Mouse (Mus musculus) right cerebral cortex, postnatal 10 days (tissue): Measurements from ENCODE around the gene Mta2.
A peak's percentile ranks its signal among the peaks of the same experiment; 100 is the strongest.

Experiments
- DNase-seq, 2 experiments: peaks; one replicate each; pipeline ENCODE4 v3.0.0; 2021; ENCODE audit warnings: low spot score in 2 of 2

Gene Mta2

GRCm38 (mm10) chr19:8929224-8930088 is 12.2 kb upstream of the Mta2 start, which contains the start of the genes Rom1 and Eml3:
Gene Rom1, minus strand, starts transcription at chr19:8929356.
Gene Eml3, plus strand, starts transcription at chr19:8929552.
- peak; percentile 73 to 75 for DNase-seq

DNA sequence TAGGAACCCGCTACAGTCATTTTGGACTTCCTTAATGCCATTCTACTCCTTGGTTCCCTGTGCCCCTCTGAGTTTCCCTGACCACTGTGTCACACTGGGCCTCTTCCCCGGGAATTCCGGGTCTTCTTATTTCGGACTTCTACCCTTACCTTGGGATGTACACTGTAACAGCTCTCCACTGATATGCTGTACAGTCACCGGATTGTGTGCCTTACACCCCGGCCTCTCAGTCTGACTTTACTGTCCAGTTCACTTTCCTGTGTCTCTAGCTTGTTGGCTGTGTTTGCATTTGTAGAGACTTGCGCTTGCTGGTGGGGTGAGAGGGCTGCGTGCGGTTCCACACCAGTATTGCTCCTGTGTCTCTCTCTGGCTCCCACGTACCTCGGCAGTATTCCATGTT is 11.6 kb upstream of the Mta2 start:
- DNase-seq: no peak

- DNase-seq: no peak
Measured at GRCm38 (mm10) chr19:8930771-8931170, 10.9 kb upstream of the Mta2 start.

DNA sequence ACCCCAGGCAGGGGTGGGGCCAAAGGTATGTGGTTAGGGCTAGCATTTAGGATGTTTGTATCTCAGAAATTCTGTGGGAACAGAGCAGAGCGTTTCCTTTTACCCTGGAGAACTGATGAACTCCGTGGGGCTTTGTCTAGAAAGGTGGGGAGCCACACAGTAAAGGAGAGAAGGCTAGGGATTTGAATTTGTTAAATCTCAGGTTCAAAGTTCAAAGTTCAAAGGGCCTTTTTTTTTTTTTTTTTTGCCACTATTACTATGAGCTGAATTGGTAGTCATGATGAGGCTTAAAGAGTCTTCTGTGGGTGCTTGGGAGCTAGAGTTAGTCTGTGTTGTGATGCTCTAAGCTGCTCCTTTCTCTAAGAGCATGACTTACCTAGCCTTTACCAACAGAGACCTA is 4.9 kb upstream of the Mta2 start:
- no peak for DNase-seq

DNA sequence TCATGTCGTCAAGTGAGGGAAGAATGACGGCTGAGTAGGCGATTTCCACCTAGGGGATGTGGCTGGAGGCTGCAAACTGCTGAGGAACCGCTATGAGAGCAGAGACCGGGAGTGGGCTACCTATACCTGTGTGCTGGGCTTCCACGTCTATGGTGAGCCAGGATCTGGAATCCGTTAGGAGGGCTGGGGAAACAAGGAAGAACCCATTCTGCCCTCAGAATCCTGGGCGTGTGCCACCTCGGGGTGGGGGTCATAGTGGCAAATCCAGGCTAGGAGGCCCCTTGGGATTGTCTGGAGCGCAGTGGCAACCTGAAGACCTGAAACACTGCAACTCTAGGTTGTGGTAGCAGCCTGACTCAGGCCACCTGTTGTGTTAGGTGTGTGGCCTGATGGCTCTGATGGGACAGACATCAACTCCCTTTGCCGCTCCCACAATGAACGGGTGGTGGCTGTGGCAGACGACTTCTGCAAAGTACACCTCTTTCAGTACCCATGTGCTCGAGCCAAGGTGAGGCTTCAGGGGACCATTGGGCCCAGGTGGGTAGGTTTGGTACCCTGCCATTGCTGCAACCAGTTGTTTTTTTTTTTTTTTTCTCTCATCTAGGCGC is 1.0 kb upstream of the Mta2 start:
- peak in 1 of 2 experiments; percentile 29 for DNase-seq

DNA sequence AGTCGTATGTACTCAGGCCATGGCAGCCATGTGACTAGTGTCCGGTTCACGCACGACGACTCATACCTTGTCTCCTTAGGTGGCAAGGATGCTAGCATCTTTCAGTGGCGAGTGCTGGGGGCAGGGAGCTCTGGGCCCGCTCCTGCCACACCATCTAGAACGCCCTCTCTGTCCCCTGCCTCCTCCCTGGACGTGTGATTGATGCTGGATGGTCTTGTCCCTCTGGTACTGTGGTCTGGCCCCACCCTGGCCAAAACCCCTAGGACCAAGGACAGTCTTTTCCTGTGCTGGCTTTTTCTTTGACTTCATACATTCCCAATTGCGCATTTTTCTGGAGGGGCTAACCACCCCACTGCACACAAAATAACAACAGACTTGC is 550 bp upstream of the Mta2 start:
- DNase-seq: no peak

GRCm38 (mm10) chr19:8942276-8942964 is 745 bp downstream of the Mta2 start:
- peak; percentile 69 to 71 for DNase-seq

DNA sequence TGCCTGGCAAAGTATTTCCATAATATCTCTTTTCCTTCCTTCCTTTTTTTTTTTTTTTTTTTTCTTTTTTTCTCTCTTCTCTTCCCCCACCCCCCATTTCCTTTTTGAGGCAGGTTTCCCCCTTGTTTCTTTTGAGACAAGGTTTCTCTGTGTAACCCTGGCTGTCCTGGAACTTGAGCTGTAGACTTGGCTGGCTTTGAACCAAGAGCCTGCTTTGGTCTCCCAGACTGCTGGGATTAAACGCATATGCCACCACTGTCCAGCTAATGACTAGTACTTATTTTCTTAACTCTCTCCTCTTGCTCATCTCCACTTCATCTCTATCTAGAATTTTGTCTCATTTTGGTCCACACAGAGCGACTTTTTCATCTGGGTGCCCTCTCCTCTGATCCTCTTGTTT is 1.4 kb downstream of the Mta2 start:
- DNase-seq: no peak

GRCm38 (mm10) chr19:8944062-8944461 is 2.4 kb downstream of the Mta2 start:
- no peak for DNase-seq

GRCm38 (mm10) chr19:8944750-8945149 is 3.1 kb downstream of the Mta2 start:
- DNase-seq: peak in 1 of 2 experiments; percentile 61

DNA sequence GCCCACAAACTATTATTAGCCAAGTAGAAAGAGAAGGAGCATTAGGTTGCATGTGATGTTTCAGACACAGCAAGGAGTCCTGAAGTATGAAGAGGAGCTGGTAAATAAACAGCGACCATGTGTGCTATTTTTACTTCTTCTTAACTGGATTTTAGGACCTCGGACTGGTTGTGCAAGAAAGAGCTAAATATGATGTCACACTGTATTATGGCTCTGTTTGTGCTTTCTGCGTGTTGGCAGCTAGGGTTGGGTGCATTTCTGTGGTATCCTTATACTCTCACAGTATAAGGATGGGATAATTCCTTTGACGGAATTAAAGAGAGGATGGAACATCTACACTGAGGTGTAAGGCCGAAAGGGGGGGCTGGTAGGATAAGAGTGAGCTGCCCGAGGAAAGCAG is 3.6 kb downstream of the Mta2 start:
- no peak for DNase-seq

DNA sequence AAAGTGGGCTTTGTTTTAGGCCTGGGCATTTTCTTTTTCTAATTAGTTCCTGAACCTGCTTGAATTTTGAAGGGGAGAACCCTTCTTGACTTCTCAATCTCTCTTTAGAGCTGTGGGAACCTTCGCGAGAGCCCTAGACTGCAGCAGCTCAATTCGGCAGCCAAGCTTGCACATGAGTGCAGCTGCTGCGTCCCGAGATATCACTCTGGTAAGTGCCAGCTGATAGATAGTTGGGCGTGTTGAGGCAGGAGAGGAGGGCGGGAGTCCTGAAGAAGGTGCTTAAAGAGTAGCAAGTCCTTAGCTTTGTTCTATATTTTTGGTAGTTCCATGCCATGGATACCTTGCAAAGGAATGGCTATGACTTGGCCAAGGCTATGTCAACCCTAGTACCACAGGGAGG is 5.3 kb downstream of the Mta2 start:
- DNase-seq: no peak

- no peak for DNase-seq
Measured at GRCm38 (mm10) chr19:8950190-8950589, 8.5 kb downstream of the Mta2 start.

- peak; percentile 55 to 72 for DNase-seq
Measured at GRCm38 (mm10) chr19:8952241-8952640, 10.6 kb downstream of the Mta2 start.

- peak; percentile 96 to 97 for DNase-seq
Measured at GRCm38 (mm10) chr19:8953135-8954039, 11.7 kb downstream of the Mta2 start, which contains the start of gene Tut1. Gene Tut1, plus strand, starts transcription at chr19:8953847.

DNA sequence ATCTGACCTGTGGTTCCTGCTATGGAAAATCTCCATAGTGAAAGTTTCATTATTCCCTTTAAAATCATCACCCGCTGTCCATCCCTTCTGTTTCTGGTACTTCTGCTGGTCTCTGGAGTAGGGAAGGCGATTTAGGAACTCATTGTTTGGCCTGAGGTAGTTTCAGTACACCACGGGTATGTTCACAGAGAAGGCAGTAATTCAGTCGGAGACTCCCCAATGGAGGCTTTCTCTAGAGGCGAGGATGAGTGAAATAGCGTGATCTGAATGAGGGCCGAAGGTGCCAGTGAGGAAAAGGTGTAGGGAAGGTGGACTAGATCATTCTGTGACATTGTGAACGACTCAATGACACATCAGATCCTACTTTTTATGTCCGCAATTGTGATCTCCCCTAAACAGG is 12.5 kb downstream of the Mta2 start:
- DNase-seq: no peak

DNA sequence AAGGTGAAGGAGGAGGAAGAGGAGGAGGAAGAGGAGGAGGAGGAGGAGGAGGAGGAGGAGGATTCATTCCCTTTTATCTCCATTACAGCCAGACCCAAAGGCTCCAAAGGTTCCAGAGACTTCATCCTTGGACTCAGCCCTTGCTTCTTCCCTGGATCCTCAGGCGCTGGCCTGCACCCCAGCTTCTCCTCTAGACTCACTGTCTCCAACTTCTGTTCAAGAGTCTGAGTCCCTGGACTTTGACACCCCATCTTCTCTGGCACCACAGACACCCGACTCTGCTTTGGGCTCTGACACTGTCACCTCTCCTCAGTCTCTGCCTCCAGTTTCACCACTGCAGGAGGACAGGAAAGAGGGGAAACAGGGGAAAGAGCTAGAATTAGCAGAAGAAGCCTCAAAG is 20.6 kb downstream of the Mta2 start:
- no peak for DNase-seq

DNA sequence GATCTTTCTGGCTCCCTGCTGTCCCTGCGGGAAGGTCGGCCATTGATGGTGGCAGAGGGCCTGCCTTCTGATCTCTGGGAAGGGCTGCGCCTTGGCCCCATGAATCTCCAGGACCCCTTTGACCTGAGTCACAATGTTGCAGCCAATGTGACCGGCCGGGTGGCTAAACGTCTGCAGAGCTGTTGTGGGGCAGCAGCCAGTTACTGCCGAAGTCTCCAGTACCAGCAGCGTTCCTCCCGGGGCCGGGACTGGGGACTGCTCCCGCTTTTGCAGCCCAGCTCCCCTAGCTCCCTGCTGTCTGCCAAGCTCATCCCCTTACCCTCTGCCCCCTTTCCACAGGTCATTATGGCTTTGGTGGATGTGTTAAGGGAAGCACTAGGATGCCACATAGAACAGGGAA is 23.4 kb downstream of the Mta2 start:
- no peak for DNase-seq

- DNase-seq: no peak
Measured at GRCm38 (mm10) chr19:8965771-8966170, 24.1 kb downstream of the Mta2 start.

GRCm38 (mm10) chr19:8966198-8966589 is 24.5 kb downstream of the Mta2 start:
- no peak for DNase-seq

DNA sequence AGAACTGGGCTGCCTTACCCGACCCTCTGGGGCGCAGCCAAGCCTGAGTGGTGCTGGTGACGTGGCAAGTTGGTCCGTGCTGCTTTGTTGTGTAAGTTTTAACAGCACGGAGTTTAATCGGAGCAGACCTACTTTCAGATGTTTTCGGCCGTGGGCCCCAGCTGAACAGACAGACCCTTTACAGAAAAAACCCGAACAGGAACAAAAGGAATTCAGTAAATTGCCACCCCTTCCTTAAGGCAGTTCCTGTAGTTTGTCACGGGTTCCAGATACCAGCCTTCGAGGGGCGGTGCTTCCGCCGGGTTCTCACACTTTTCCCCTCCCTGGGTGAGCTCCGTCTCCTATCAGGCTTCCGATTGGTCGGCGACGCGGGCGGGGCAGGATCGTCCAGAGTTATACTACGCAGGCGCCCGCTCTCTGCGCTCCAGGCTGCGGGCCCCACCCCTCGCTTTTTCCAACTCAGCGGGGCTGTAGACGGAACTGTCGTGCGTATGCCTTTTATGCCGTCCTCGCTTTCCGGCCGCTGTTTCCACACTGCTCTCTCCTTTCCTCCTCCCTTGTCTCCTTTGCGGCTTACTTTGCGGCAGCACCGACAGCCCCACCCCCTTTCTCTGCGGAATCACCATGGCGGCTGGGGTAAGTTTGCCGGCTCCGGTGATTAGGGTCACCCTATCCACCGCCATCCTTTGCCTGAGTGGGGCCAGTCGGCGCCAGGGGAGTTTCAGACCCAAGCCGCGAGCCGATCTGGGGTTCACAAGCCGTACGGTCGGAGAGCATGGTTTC is 25.1 kb downstream of the Mta2 start, which contains the start of gene Eef1g:
Gene Eef1g, plus strand, starts transcription at position 452 of the 783 bp plus-strand sequence.
- peak; percentile 99 to 100 for DNase-seq
